Mouse (Mus musculus) liver, adult 2 months (tissue): Measurements from ENCODE around the gene Rere. TPM values are rescaled to one million over a fixed set of nuclear protein-coding genes. Genes with fewer than 3 reads are reported as not detected.
"Not testable (repeated sequence)": the region's sequence is repeated elsewhere in the genome, so short reads cannot be mapped to it uniquely, and the experiment has no call there.

Experiments
- DNase-seq: peaks from one replicate; pipeline ENCODE4 v3.0.0-alpha.2; 2011; ENCODE audit warnings: low read depth, low spot score; ENCODE audit errors: extremely low read depth
- H3K27ac ChIP-seq: fragments of 200-500 bp; replicated peaks from 2 replicates; pipeline ENCODE4 v1.5.1; 2012; ENCODE audit warnings: low read depth, mild to moderate bottlenecking, control low read depth, inconsistent platforms, low read length; ENCODE audit not compliant: insufficient read depth
- H3K27me3 ChIP-seq: fragments of 200-500 bp; 2 replicates; pipeline ENCODE4 v1.6.1; 2012; ENCODE audit warnings: mild to moderate bottlenecking, moderate library complexity, low read length, inconsistent platforms; ENCODE audit not compliant: control insufficient read depth, insufficient read depth
- H3K36me3 ChIP-seq: fragments of 200-500 bp; 2 replicates; pipeline ENCODE4 v1.6.1; 2012; ENCODE audit warnings: low read length, inconsistent platforms; ENCODE audit not compliant: control insufficient read depth, insufficient read depth
- H3K4me1 ChIP-seq: fragments of 200-500 bp; 2 replicates; pipeline ENCODE4 v1.6.1; 2011; ENCODE audit warnings: low read length; ENCODE audit not compliant: control insufficient read depth, insufficient read depth
- H3K4me3 ChIP-seq: fragments of 200-500 bp; 2 replicates; pipeline ENCODE4 v1.5.1; 2011; ENCODE audit warnings: low read depth, mild to moderate bottlenecking, control low read depth, low read length, moderate library complexity; ENCODE audit not compliant: insufficient read depth
- H3K79me2 ChIP-seq: fragments of 200-500 bp; 2 replicates; pipeline ENCODE4 v1.6.1; 2012; ENCODE audit warnings: inconsistent platforms, mild to moderate bottlenecking, low read length, moderate library complexity; ENCODE audit not compliant: control insufficient read depth, insufficient read depth
- H3K9ac ChIP-seq: fragments of 200-500 bp; 2 replicates; pipeline ENCODE4 v1.6.1; 2012; ENCODE audit warnings: low read depth, mild to moderate bottlenecking, control low read depth, inconsistent platforms, low read length
- CTCF ChIP-seq: fragments of 200-500 bp; IDR thresholded peaks from 2 replicates; pipeline ENCODE4 v1.5.1; 2011; ENCODE audit warnings: low read depth, low read length, control low read depth
- POLR2A ChIP-seq: fragments of 200-500 bp; IDR thresholded peaks from 2 replicates; pipeline ENCODE4 v1.6.1; 2011; ENCODE audit warnings: low read length, control low read depth; ENCODE audit not compliant: insufficient read depth; ENCODE audit errors: extremely low read depth
- WGBS: fragments of 180-500 bp; shearing (Covaris S2); methylation state at CpG from one replicate; pipeline ENCODE4 v1.1.7; 2018; 5-methylcytosine and 5-hydroxymethylcytosine counted together
- polyA plus RNA-seq: library from polyadenylated mRNA; depleted of rRNA; stranded (reverse); fragments of >200 nt; gene quantifications from 2 replicates; pipeline ENCODE4 v1.2.3, GENCODE M21; 2012
- total RNA-seq: library from RNA; depleted of rRNA; stranded (reverse); fragments of >200 nt; gene quantifications from 2 replicates; pipeline ENCODE4 v1.2.3, GENCODE M21; 2014

Rere gene
- total and polyA plus RNA-seq, 2 experiments = 8.8 to 10.0 TPM

GRCm38 (mm10) chr4:150472751-150473436 lies 191.4 kb downstream of the Rere start:
- Histone ChIP-seq H3K4me3 (no peak overlapping the region), H3K9ac (no peak overlapping the region), H3K27me3 (no peaks in the 10 kb centered on the region), H3K27ac (no peak overlapping the region), H3K4me1 (no peaks in the 10 kb centered on the region), H3K36me3 (peaks cover 5% of the 10 kb centered on the region), H3K79me2 (peaks cover 3% of the 10 kb centered on the region; the same call in 1 of the 2 replicates)
- TF ChIP-seq POLR2A (no peak), CTCF (no peak)
- 78% methylated on average over 10 of the region's 10 CpGs for WGBS
- DNase-seq = no peak

- H3K4me1 ChIP-seq = no peaks in the 10 kb centered on the region
- H3K79me2 ChIP-seq = peaks cover 3% of the 10 kb centered on the region; the same call in 1 of the 2 replicates
- no peak for TF ChIP-seq POLR2A
- DNase-seq = no peak
- no peak overlapping the region for H3K9ac ChIP-seq
- 90% methylated on average over 4 of the region's 4 CpGs for WGBS
- H3K27me3 ChIP-seq = no peaks in the 10 kb centered on the region
- H3K36me3 ChIP-seq = peaks cover 5% of the 10 kb centered on the region
- no peak overlapping the region for H3K27ac ChIP-seq
- H3K4me3 ChIP-seq = no peak overlapping the region
Measured at GRCm38 (mm10) chr4:150473437-150474070, 192.1 kb downstream of the Rere start.

- no peak overlapping the region for H3K4me3 ChIP-seq
- no peak overlapping the region for H3K9ac ChIP-seq
- 90% methylated on average over 7 of the region's 7 CpGs for WGBS
- no peak for DNase-seq
- H3K27ac ChIP-seq = no peak overlapping the region
- TF ChIP-seq CTCF (no peak), POLR2A (no peak)
- H3K4me1 ChIP-seq = no peaks in the 10 kb centered on the region
- H3K27me3 ChIP-seq = no peaks in the 10 kb centered on the region
- peaks cover 5% of the 10 kb centered on the region for H3K36me3 ChIP-seq
- peaks cover 3% of the 10 kb centered on the region; the same call in 1 of the 2 replicates for H3K79me2 ChIP-seq
Measured at GRCm38 (mm10) chr4:150474086-150474485, 192.6 kb downstream of the Rere start.

- Histone ChIP-seq H3K4me3 (no peak overlapping the region), H3K79me2 (peaks cover 3% of the 10 kb centered on the region; the same call in 1 of the 2 replicates), H3K36me3 (peaks cover 6% of the 10 kb centered on the region), H3K9ac (no peak overlapping the region), H3K4me1 (no peaks in the 10 kb centered on the region), H3K27me3 (no peaks in the 10 kb centered on the region), H3K27ac (no peak overlapping the region)
- TF ChIP-seq POLR2A (no peak), CTCF (no peak)
- no peak for DNase-seq
- 57% methylated on average over 5 of the region's 5 CpGs for WGBS
Measured at GRCm38 (mm10) chr4:150476258-150476657, 194.8 kb downstream of the Rere start.

- no peak overlapping the region for H3K9ac ChIP-seq
- 95% methylated on average over 6 of the region's 6 CpGs for WGBS
- TF ChIP-seq POLR2A (no peak), CTCF (no peak)
Measured at GRCm38 (mm10) chr4:150478006-150478405, 196.6 kb downstream of the Rere start.

GRCm38 (mm10) chr4:150483081-150483480 lies 201.6 kb downstream of the Rere start:
- H3K27ac ChIP-seq, DNase-seq, H3K36me3 ChIP-seq, H3K9ac ChIP-seq, H3K27me3 ChIP-seq, H3K4me1 ChIP-seq, H3K79me2 ChIP-seq, H3K4me3 ChIP-seq: not testable (repeated sequence)
- WGBS = 95% methylated on average over 5 of the region's 5 CpGs

More at GRCm38 (mm10) chr4:150478006-150478405, 196.6 kb downstream of the Rere start:
- Histone ChIP-seq H3K79me2 (peaks cover 3% of the 10 kb centered on the region; the same call in 1 of the 2 replicates), H3K36me3 (peaks cover 6% of the 10 kb centered on the region), H3K4me3 (no peak overlapping the region), H3K27ac (no peak overlapping the region), H3K4me1 (no peaks in the 10 kb centered on the region), H3K27me3 (no peaks in the 10 kb centered on the region)
- no peak for DNase-seq
